Mouse (Mus musculus): ENCODE data around the gene Actr10.

GRCm38 (mm10) chr12:71006901-71007300, 69.2 kb downstream of the Actr10 start:
- TF ChIP-seq EP300 (IDR thresholded peaks at IDR 0.05; ENCODE audit: low read depth) = no peak
- no peak for TF ChIP-seq CTCF (IDR thresholded peaks at IDR 0.05; ENCODE audit: low read depth)
